Mouse (Mus musculus) myocyte (in vitro differentiated cells): ENCODE results near the gene Wasf3. TPM values are rescaled to one million over a fixed set of nuclear protein-coding genes. Genes with fewer than 3 reads are reported as not detected.

Experiments
- H3K27me3 ChIP-seq: one replicate; pipeline ENCODE4 v1.6.1; 2011; ENCODE audit not compliant: control insufficient read depth, insufficient read depth, insufficient read length
- H3K36me3 ChIP-seq: one replicate; pipeline ENCODE4 v1.6.1; 2011; ENCODE audit not compliant: control insufficient read depth, insufficient read depth
- H3K4me2 ChIP-seq: one replicate; pipeline ENCODE4 v1.6.1; 2011; ENCODE audit warnings: low read depth, control low read depth
- H3K4me3 ChIP-seq: one replicate; pipeline ENCODE4 v1.5.1; 2011; ENCODE audit warnings: mild to moderate bottlenecking, control low read depth, moderate library complexity
- H3K79me2 ChIP-seq: one replicate; pipeline ENCODE4 v1.6.1; 2011; ENCODE audit not compliant: control insufficient read depth, insufficient read depth
- H3ac ChIP-seq: one replicate; pipeline ENCODE4 v1.6.1; 2011; ENCODE audit not compliant: control insufficient read depth, insufficient read length
- CEBPB ChIP-seq: IDR thresholded peaks from 2 replicates; pipeline ENCODE4 v1.6.1; 2011; ENCODE audit warnings: mild to moderate bottlenecking, moderate library complexity; ENCODE audit not compliant: poor library complexity, insufficient read depth, severe bottlenecking
- E2F4 ChIP-seq: IDR thresholded peaks from one replicate; pipeline ENCODE4 v1.6.1; 2011; ENCODE audit warnings: mild to moderate bottlenecking, control low read depth, moderate library complexity; ENCODE audit not compliant: insufficient read depth
- MAX ChIP-seq: IDR thresholded peaks from one replicate; pipeline ENCODE4 v1.6.1; 2011; ENCODE audit warnings: low read depth, mild to moderate bottlenecking, control low read depth
- MYOD1 ChIP-seq, 3 experiments: IDR thresholded peaks; one replicate each; pipeline ENCODE4 v1.6.1; 2011; ENCODE audit warnings: control low read depth in 2 of 3, low read depth in 2 of 3, mild to moderate bottlenecking in 2 of 3, moderate library complexity in 1 of 3; ENCODE audit not compliant: insufficient read length in 2 of 3, control insufficient read depth in 1 of 3
- MYOG ChIP-seq, 3 experiments: IDR thresholded peaks; one replicate each; pipeline ENCODE4 v1.6.1; 2011; ENCODE audit warnings: control low read depth in 2 of 3, low read depth in 2 of 3, mild to moderate bottlenecking in 2 of 3; ENCODE audit not compliant: insufficient read length in 2 of 3, control insufficient read depth in 1 of 3, insufficient read depth in 1 of 3
- POLR2A ChIP-seq: IDR thresholded peaks from one replicate; pipeline ENCODE4 v1.6.1; 2011; ENCODE audit warnings: low read depth, mild to moderate bottlenecking, control low read depth, moderate library complexity; ENCODE audit not compliant: insufficient read length
- POLR2AphosphoS2 ChIP-seq: IDR thresholded peaks from one replicate; pipeline ENCODE4 v1.6.1; 2011; ENCODE audit warnings: low read depth, control low read depth; ENCODE audit not compliant: insufficient read length
- REST ChIP-seq: IDR thresholded peaks from one replicate; pipeline ENCODE4 v1.6.1; 2011; ENCODE audit warnings: mild to moderate bottlenecking, control low read depth, moderate library complexity; ENCODE audit not compliant: insufficient read depth, insufficient read length
- SRF ChIP-seq: IDR thresholded peaks from one replicate; pipeline ENCODE4 v1.6.1; 2011; ENCODE audit warnings: low read depth; ENCODE audit not compliant: control insufficient read depth, insufficient read length
- TCF12 ChIP-seq: IDR thresholded peaks from one replicate; pipeline ENCODE4 v1.6.1; 2011; ENCODE audit warnings: mild to moderate bottlenecking, control low read depth; ENCODE audit not compliant: poor library complexity, insufficient read depth, severe bottlenecking
- TCF3 ChIP-seq: IDR thresholded peaks from one replicate; pipeline ENCODE4 v1.6.1; 2011; ENCODE audit warnings: low read depth, control low read depth; ENCODE audit not compliant: insufficient read length
- USF1 ChIP-seq: IDR thresholded peaks from one replicate; pipeline ENCODE4 v1.6.1; 2011; ENCODE audit warnings: low read depth, mild to moderate bottlenecking, control low read depth, moderate library complexity
- polyA plus RNA-seq: library from polyadenylated mRNA; unstranded; fragments of >200 nt; fragmentation: generic; extraction: Trizol; gene quantifications from one replicate; pipeline ENCODE4 v1.2.1, GENCODE M21; 2012; ENCODE audit warnings: missing spikeins

The Wasf3 gene
- polyA plus RNA-seq, 1 experiment = not detected

DNA sequence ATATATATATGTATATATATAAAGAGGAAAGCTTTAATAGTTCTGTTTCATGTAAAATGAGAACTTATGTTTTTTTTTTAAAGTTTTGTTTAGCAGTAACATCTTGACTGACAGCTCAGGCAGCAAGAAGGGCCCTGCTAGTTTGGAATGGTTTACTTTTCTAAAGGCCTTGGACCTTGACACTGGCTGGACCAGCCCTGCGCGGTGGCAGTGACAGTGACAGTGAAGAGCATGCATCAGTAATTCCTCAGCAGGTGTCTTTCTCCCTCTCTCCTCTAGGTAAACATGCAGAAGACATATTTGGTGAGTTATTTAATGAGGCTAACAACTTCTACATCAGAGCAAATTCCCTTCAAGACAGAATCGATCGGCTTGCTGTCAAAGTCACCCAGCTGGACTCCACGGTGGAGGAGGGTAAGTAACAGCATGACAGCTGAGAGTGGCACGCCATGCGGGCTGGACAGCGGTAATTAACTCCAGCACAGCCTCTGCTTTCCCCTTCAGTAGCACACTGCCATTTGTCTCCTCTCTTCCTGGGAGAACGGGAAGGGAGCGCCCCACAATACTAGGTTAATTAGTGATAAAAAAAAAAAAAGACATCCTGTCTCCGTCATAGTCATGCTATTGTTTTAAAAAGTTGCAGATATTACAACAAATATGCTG, 66.9 kb downstream of the Wasf3 start:
- no peak for TF ChIP-seq MAX
- no peak for TF ChIP-seq TCF3
- TF ChIP-seq E2F4 = no peak
- no peak for TF ChIP-seq TCF12
- TF ChIP-seq REST = no peak
- TF ChIP-seq POLR2AphosphoS2 = no peak
- no peak for TF ChIP-seq MYOD1 (IDR thresholded peaks at IDR 0.05; ENCODE audit: control insufficient read depth in 1 of 3, insufficient read length in 2 of 3, low read depth in 2 of 3)
- no peak for TF ChIP-seq MYOG (IDR thresholded peaks at IDR 0.05; ENCODE audit: control insufficient read depth in 1 of 3, insufficient read depth in 1 of 3, insufficient read length in 2 of 3, low read depth in 2 of 3)
- TF ChIP-seq SRF = no peak
- TF ChIP-seq USF1 = no peak
- no peak for TF ChIP-seq CEBPB
- no peak for TF ChIP-seq POLR2A
- H3ac ChIP-seq = no peak overlapping the region
- no peak overlapping the region for H3K4me3 ChIP-seq
- no peak overlapping the region for H3K4me2 ChIP-seq
- no peaks in the 10 kb centered on the region for H3K79me2 ChIP-seq
- no peaks in the 10 kb centered on the region for H3K27me3 ChIP-seq
- no peaks in the 10 kb centered on the region for H3K36me3 ChIP-seq

DNA sequence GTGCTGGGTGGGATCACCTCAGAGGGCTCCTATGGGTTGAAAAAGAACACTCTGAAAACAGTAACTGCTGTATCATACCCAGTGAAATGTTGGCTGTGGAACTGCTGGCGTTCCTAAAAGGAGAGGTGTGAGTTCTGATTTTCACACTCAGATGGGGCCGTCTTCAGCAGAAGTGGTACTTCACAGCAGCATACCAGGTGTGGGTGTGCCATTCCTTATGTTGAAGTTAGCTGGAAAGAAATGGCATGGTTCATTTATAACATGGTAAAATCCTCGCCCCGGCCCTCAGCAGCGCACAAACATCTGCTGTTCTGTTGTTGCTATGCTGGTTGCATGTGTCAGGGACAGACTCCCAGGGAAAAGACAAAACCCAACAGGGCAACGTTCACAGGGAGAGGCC, 68.8 kb downstream of the Wasf3 start:
- no peaks in the 10 kb centered on the region for H3K79me2 ChIP-seq
- no peaks in the 10 kb centered on the region for H3K27me3 ChIP-seq
- H3ac ChIP-seq = no peak overlapping the region
- no peak overlapping the region for H3K4me2 ChIP-seq
- no peak overlapping the region for H3K4me3 ChIP-seq
- no peak for TF ChIP-seq CEBPB
- TF ChIP-seq E2F4 = no peak
- no peak for TF ChIP-seq MYOD1 (IDR thresholded peaks at IDR 0.05; ENCODE audit: control insufficient read depth in 1 of 3, insufficient read length in 2 of 3, low read depth in 2 of 3)
- no peak for TF ChIP-seq SRF
- TF ChIP-seq TCF3 = no peak
- TF ChIP-seq REST = no peak
- no peak for TF ChIP-seq MAX
- TF ChIP-seq USF1 = no peak
- no peak for TF ChIP-seq POLR2A
- TF ChIP-seq MYOG (IDR thresholded peaks at IDR 0.05; ENCODE audit: control insufficient read depth in 1 of 3, insufficient read depth in 1 of 3, insufficient read length in 2 of 3, low read depth in 2 of 3) = no peak
- no peak for TF ChIP-seq POLR2AphosphoS2
- TF ChIP-seq TCF12 = no peak
- no peaks in the 10 kb centered on the region for H3K36me3 ChIP-seq

DNA sequence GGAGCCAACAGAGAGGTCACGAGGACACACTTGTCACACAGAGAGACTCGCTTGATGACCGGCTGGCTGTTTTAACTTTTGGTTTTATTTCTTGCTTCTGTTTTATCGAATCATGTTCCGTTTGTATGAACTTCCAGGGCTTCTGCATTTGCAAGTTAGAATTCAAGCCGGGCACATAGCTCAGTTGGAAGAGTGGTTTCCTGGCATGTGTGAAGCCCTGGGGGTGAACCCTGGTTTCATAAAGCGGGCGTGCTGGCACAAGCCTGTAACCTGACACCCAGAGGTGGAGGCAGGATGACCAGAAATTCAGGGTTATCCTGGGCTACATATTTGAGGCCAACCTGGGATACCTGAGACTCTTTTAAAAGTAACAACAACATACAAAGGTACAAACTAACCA, 76.8 kb downstream of the Wasf3 start:
- Histone ChIP-seq H3K79me2 (no peaks in the 10 kb centered on the region), H3ac (no peak overlapping the region), H3K27me3 (no peaks in the 10 kb centered on the region), H3K36me3 (no peaks in the 10 kb centered on the region), H3K4me2 (no peak overlapping the region), H3K4me3 (no peak overlapping the region)
- TF ChIP-seq POLR2AphosphoS2 (no peak), MYOG (IDR thresholded peaks at IDR 0.05; ENCODE audit: control insufficient read depth in 1 of 3, insufficient read depth in 1 of 3, insufficient read length in 2 of 3, low read depth in 2 of 3) (no peak), CEBPB (no peak), E2F4 (no peak), REST (no peak), TCF12 (no peak), SRF (no peak), USF1 (no peak), TCF3 (no peak), MAX (no peak), MYOD1 (IDR thresholded peaks at IDR 0.05; ENCODE audit: control insufficient read depth in 1 of 3, insufficient read length in 2 of 3, low read depth in 2 of 3) (no peak), POLR2A (no peak)

DNA sequence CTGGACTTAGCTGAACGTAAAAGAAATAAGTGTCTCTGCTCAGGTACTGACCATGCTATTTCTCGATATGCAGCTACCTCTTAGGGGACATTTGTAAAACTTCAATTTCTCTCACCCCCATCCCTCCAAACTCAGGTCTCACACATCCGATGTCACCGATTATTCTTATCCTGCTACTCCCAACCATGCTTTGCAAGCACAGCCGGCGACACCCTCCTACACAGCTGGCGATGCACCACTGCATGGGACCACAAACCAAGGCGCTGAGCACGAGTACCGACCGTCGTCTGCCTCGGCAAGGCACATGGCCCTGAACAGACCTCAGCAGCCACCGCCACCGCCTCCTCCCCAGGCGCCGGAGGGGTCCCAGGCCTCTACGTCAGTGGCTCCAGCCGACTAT, 81.9 kb downstream of the Wasf3 start:
- Histone ChIP-seq H3ac (no peak overlapping the region), H3K79me2 (no peaks in the 10 kb centered on the region), H3K36me3 (no peaks in the 10 kb centered on the region), H3K4me3 (no peak overlapping the region), H3K4me2 (no peak overlapping the region), H3K27me3 (no peaks in the 10 kb centered on the region)
- TF ChIP-seq TCF3 = no peak
- TF ChIP-seq SRF = no peak
- no peak for TF ChIP-seq POLR2AphosphoS2
- no peak for TF ChIP-seq USF1
- TF ChIP-seq TCF12 = no peak
- no peak for TF ChIP-seq MAX

DNA sequence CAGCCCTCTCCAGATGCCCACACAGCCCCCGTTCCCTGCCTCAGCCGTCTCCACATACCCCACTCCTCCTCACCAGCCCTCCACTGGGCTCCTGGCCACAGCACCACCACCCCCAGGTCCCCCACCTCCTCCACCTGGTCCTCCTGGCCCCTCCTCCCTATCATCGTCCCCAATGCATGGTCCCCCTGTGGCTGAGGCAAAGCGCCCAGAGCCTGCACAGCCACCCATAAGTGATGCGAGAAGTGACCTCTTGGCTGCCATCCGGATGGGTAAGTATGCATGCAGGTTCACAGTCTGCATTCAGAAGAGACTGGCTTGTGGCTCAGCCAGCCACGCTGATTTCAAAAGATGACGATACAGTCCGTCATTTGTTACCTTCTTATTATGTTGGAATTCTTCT, 83.5 kb downstream of the Wasf3 start:
- Histone ChIP-seq H3K4me2 (no peak overlapping the region), H3K27me3 (no peaks in the 10 kb centered on the region), H3K79me2 (no peaks in the 10 kb centered on the region), H3K36me3 (no peaks in the 10 kb centered on the region), H3K4me3 (no peak overlapping the region), H3ac (no peak overlapping the region)
- TF ChIP-seq MYOG (IDR thresholded peaks at IDR 0.05; ENCODE audit: control insufficient read depth in 1 of 3, insufficient read depth in 1 of 3, insufficient read length in 2 of 3, low read depth in 2 of 3) = no peak
- TF ChIP-seq MAX = no peak
- TF ChIP-seq MYOD1 (IDR thresholded peaks at IDR 0.05; ENCODE audit: control insufficient read depth in 1 of 3, insufficient read length in 2 of 3, low read depth in 2 of 3) = no peak
- TF ChIP-seq USF1 = no peak
- TF ChIP-seq CEBPB = no peak
- TF ChIP-seq REST = no peak
- no peak for TF ChIP-seq TCF12
- no peak for TF ChIP-seq E2F4
- no peak for TF ChIP-seq TCF3
- TF ChIP-seq POLR2AphosphoS2 = no peak
- TF ChIP-seq SRF = no peak
- TF ChIP-seq POLR2A = no peak
